Mouse (Mus musculus): ENCODE measurements around the gene Cacng2.

Cacng2 gene

GRCm38 (mm10) chr15:78082841-78083572 lies 36.8 kb downstream of the Cacng2 start:
- in situ Hi-C loops (cut with MboI, MseI), result no loop called here

DNA sequence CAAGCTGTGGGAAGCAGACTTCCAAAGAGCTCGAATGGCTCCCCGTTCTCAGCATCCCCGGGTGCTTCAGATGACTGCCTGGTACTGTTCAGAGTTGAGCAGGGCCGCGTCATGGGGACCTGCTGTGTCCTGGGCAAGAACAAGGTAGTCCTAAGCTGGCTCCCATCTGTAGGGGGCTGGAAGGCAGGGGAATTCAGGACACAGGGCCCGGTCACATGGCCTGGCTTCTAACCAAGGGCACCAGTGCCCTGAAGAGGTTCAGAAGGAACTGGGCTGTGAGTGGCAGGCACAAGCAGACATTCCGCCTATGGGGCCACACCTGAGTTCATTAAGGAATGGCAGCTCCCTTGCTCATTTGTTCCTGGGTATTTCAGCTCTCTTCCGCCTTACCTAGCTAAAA lies 37.7 kb downstream of the Cacng2 start:
- in situ Hi-C loops (cut with MboI, MseI), result no loop called here

DNA sequence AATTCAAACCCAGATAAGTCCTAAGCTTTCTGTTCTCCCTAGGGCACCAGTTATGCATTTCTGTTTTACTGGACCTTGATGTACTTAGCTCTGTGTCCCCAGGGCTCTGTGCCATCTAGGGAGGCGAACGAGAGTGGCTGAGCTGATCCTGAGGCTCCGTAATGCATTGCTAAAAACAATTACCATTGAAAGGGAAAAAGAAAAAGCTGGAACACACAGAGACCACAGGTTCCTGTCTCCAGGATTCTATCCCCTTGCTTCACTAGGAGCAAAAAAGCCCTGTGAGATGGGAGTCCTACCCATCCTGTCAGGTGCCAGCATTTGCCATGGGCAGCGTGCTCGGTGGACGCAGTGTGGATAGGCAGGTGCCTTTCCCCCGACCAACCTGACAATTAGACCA lies 38.4 kb downstream of the Cacng2 start:
- in situ Hi-C loops (cut with MboI, MseI), result no loop called here

- in situ Hi-C loops (cut with MboI, MseI), result no loop called here
Measured at GRCm38 (mm10) chr15:78080326-78080725, 39.5 kb downstream of the Cacng2 start.

GRCm38 (mm10) chr15:78078776-78079628 lies 40.8 kb downstream of the Cacng2 start:
- in situ Hi-C loops (cut with MboI, MseI), result no loop called here

DNA sequence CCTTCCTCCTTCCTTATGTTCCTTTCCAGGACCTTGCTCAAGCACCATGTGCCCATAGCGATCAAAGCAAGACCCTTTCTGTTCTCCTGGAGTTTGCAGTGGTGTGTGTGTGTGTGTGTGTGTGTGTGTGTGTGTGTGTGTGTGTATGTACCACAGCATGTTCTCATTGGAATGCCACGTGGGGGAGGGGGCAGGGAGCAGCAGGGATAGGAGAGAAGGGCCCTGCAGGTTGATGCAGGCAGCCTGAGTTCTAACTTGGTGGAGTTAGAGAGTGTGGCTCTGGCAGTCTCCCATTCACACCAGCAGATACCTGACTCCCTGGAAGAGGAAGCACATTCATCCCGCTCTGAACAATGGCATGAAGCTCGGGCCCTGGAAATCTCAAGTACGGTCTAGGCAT lies 41.6 kb downstream of the Cacng2 start:
- in situ Hi-C loops (cut with MboI, MseI), result no loop called here

DNA sequence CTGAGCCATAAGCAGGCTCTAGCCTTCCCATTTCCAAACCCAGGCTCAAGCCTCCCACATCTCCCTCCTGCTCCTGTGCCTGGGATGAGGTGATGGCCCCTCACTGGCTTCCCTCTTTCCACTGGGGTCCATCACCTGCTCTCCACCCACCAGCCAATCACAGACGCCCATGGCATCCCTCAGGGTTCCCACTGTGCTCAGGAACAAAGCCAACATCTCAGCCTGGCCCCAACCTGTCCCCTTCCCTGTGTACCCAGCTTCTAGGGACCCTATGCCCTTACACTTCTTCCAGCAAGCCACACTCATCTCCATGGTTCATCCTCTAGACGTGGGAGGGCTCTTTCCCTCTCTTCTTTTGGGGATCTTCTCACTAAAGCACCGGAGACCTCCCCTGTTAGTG lies 43.9 kb downstream of the Cacng2 start:
- in situ Hi-C loops (cut with MboI, MseI), result no loop called here

GRCm38 (mm10) chr15:78073109-78073508 lies 46.7 kb downstream of the Cacng2 start:
- in situ Hi-C loops (cut with MboI, MseI), result no loop called here

DNA sequence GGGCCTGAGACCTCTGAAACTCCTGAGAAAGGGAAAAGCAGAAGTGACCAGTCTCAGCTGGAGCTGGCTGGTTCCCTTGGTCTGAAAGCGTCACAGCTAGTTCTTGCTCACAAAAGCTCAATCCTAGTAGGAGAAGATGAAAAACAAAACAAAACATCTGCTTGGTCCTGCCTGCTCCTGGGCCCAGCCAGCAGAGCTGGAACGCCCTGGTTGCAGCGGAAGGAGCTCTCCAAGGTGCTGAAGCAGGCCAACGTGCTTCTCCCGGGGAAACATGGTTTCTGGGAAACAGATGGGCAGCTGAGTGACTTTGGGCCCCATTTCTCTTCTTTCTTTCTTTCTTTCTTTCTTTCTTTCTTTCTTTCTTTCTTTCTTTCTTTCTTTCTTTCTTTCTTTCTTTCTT lies 53.4 kb downstream of the Cacng2 start:
- in situ Hi-C loops (cut with MboI, MseI), result no loop called here

DNA sequence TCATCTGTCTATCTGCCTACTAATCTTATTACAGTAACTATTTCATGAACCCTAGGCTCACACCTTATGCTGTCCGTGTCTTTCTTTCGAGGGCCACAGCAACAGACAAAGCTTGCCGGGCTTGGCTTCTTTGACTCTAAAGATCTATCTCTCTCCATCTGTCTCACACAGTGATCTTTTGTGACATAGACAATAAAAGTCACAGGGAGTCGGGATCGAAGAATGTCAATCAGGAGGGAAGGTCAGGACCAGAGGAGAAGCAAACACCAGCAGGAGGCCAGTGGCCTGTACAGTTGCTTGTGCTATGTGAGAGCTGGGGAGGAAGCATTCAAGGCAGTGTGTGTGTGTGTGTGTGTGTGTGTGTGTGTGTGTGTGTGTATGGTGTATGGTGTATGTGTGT lies 54.3 kb downstream of the Cacng2 start:
- in situ Hi-C loops (cut with MboI, MseI), result no loop called here

- in situ Hi-C loops (cut with MboI, MseI), result no loop called here
Measured at GRCm38 (mm10) chr15:78064340-78064739, 55.5 kb downstream of the Cacng2 start.

GRCm38 (mm10) chr15:78062467-78062866 lies 57.4 kb downstream of the Cacng2 start:
- in situ Hi-C loops (cut with MboI, MseI), result no loop called here

GRCm38 (mm10) chr15:78056930-78057329 lies 62.9 kb downstream of the Cacng2 start:
- in situ Hi-C loops (cut with MboI, MseI), result no loop called here

GRCm38 (mm10) chr15:78050682-78051081 lies 69.1 kb downstream of the Cacng2 start:
- in situ Hi-C loops (cut with MboI, MseI), result no loop called here

DNA sequence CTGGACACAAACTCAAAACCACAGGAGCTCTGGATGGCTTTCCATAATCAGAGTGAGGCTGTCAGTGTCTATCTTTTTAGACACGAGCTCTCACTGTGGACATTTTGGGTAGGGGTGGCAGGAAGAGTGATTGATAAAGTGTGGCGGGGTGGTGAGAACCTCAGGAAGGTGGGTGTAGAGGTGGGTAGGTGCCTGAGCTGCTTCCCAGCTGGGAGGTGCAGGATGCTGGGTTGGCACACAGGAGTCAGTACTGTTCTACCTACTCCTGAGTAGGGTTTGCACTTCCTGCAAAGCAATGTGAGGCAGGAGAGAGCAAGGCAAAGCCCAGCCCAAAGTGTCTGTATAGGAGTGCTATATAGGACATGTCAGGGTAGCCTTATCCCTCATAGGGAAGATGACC lies 69.9 kb downstream of the Cacng2 start:
- in situ Hi-C loops (cut with MboI, MseI), result no loop called here

DNA sequence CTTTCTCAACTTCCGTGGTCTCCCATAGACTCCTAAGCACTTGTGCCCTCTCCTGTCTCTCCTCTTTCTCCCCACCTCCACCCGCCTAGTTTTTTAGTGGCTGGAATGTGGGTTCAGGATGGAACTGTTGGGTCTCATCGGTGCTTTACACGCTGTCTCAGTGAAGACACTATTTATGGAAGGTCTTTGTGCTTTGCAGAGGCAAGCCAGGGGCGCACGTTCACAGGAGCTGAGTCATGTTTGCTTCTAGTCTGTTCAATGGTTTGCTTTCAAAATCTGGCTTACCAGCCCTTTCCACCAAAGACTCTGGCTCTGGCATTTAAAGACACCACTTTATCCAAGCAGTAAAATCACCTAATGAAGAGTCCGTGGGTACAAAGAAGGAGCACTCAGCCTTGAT lies 74.0 kb downstream of the Cacng2 start:
- in situ Hi-C loops (cut with MboI, MseI), result no loop called here

DNA sequence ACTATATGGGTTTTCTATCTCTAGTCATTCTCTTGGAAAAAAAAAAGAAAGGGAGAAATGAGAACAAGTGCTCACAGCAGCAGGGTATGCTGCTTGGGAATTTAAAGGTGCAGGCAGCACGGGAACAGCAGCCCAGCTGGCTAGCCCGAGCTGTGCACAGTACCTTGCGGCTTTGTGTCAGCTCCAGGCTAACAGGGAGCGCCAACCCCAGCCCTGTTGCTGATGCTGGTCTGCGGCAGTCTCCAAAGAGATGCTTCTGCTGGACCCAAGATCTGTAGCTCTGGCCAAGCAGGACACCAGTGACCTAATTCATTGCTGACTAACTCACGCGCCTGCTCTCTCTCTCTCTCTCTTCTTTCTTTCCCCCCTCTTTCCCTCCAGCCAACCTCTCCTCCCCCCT lies 74.5 kb downstream of the Cacng2 start:
- in situ Hi-C loops (cut with MboI, MseI), result no loop called here

DNA sequence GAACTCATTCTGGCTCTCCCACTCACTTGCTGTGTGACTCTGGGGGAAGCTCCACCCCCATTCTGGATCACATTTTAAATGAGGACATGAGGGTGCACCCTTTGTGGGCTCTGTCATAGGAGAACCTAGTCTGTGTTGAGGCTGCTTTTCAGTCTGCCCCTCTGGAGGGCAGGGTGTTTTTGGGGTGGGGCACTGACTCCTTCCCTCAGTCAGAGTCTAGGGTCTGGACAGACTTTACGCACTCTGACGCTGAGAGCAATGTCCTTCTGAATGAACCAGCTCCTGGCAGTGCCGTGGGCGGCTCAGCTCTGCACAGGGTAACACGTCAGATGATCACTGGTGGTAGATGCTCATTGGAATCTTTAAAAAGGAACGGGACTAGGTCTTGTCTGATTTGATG lies 75.0 kb downstream of the Cacng2 start:
- in situ Hi-C loops (cut with MboI, MseI), result no loop called here

GRCm38 (mm10) chr15:78042706-78043105 lies 77.1 kb downstream of the Cacng2 start:
- in situ Hi-C loops (cut with MboI, MseI), result no loop called here

GRCm38 (mm10) chr15:78037626-78038025 lies 82.2 kb downstream of the Cacng2 start:
- in situ Hi-C loops (cut with MboI, MseI), result no loop called here

DNA sequence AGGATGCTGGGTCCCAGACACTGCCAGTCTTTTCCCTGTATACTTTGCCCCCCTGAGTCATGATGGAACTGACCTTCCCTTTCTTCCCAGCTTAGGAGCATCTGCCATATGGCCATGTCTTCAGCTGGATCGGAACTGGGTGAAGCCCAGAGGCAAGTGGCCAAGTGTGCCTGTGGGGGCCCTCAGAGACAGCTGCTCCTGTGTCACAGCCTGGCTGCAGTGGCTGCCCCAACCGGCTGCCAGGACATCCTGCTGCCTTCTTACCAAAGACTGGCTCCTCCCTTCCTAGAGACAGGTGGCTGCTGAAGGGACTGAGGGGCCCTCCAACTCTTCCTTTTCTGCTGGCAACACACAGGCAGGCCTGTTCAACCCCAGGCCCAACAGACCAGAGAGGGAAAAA lies 83.2 kb downstream of the Cacng2 start:
- in situ Hi-C loops (cut with MboI, MseI), result no loop called here

GRCm38 (mm10) chr15:78029938-78030337 lies 89.9 kb downstream of the Cacng2 start:
- in situ Hi-C loops (cut with MboI, MseI), result no loop called here

DNA sequence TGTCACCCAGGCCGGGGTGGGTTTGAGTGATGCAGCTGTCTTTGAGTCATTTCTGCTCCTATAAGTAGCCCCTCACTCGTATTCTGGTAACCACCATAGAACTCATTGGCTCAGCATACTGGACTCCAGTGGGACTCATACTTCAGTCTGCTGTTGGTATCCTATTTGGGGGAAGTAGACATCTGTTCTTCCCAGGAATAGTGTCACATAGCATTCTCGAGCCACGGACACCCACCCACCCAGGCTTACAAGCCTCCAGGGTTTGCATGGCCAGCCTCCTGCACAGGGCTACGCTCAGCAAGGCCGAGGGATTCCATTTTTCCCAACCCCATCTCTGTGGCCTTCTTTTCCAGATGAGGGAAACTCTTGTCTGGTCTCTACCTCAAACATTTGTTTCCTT lies 93.3 kb downstream of the Cacng2 start:
- in situ Hi-C loops (cut with MboI, MseI), result no loop called here

All from T-helper 17 cell (primary cell).